Mouse (Mus musculus) stomach, postnatal 0 days (tissue): Measurements from ENCODE around the gene Phgdh.
A peak's percentile ranks its signal among the peaks of the same experiment; 100 is the strongest.

Source experiments
- CTCF ChIP-seq: IDR thresholded peaks from 2 replicates; pipeline ENCODE4 v1.5.1; 2016; ENCODE audit warnings: antibody characterized with exemption, low read depth, mild to moderate bottlenecking, moderate library complexity
- EP300 ChIP-seq: optimal IDR thresholded peaks from 2 replicates; pipeline ENCODE3; 2016; ENCODE audit warnings: antibody characterized with exemption

GRCm38 (mm10) chr3:98280933-98281678 lies 58.7 kb downstream of the Phgdh start:
- TF ChIP-seq CTCF, result peak; percentile 99
- no peak for TF ChIP-seq EP300
